Mouse (Mus musculus) limb, embryonic 11.5 days (tissue): ENCODE measurements around the gene Gm3625. TPM values are rescaled to one million over a fixed set of nuclear protein-coding genes. Genes with fewer than 3 reads are reported as not detected.

ENCODE experiments used
- ATAC-seq: fragments of 200-750 bp; cut with Nextera tagmentation; 2 replicates; pipeline ENCODE4 v1.8.0; 2017; ENCODE audit warnings: low read depth; ENCODE audit not compliant: insufficient number of reproducible peaks, low FRiP score, low TSS enrichment
- DNase-seq: peaks from one replicate; pipeline ENCODE4 v3.0.0-alpha.2; 2015; ENCODE audit warnings: low spot score
- H3K27ac ChIP-seq: fragments of 300-500 bp; sonication (generic); replicated peaks from 2 replicates; pipeline ENCODE4 v1.5.1; 2014; ENCODE audit warnings: low read depth, mild to moderate bottlenecking, low read length
- H3K27me3 ChIP-seq: fragments of 300-500 bp; sonication (generic); 2 replicates; pipeline ENCODE4 v1.6.1; 2014; ENCODE audit warnings: mild to moderate bottlenecking, low read length, mixed read lengths; ENCODE audit not compliant: control insufficient read depth, insufficient read depth
- H3K36me3 ChIP-seq: fragments of 300-500 bp; sonication (generic); 2 replicates; pipeline ENCODE4 v1.6.1; 2014; ENCODE audit warnings: mild to moderate bottlenecking, low read length, moderate library complexity, mixed read lengths; ENCODE audit not compliant: control insufficient read depth, insufficient read depth
- H3K4me1 ChIP-seq: fragments of 300-500 bp; sonication (generic); 2 replicates; pipeline ENCODE4 v1.6.1; 2014; ENCODE audit warnings: low read length, mixed read lengths; ENCODE audit not compliant: control insufficient read depth, insufficient read depth
- H3K4me2 ChIP-seq: fragments of 300-500 bp; sonication (generic); 2 replicates; pipeline ENCODE4 v1.6.1; 2014; ENCODE audit warnings: low read depth, mild to moderate bottlenecking, moderate library complexity; ENCODE audit not compliant: severe bottlenecking
- H3K4me3 ChIP-seq: fragments of 300-500 bp; sonication (generic); 2 replicates; pipeline ENCODE4 v1.5.1; 2014; ENCODE audit warnings: low read depth, low read length
- H3K9ac ChIP-seq: fragments of 300-500 bp; sonication (generic); 2 replicates; pipeline ENCODE4 v1.6.1; 2014; ENCODE audit warnings: mild to moderate bottlenecking, low read length
- H3K9me3 ChIP-seq: fragments of 300-500 bp; sonication (generic); 2 replicates; pipeline ENCODE4 v1.6.1; 2016; ENCODE audit warnings: low read length; ENCODE audit not compliant: control insufficient read depth
- WGBS: fragments of 180-500 bp; shearing (Covaris S2); extraction: QIAGEN DNeasy Blood & Tissue Kit; methylation state at CpG from one replicate; pipeline ENCODE4 v1.1.7; 2014; 5-methylcytosine and 5-hydroxymethylcytosine counted together
- polyA plus RNA-seq: library from polyadenylated mRNA; unstranded; fragments of >200 nt; fragmentation: Nextera tagmentation; extraction: Ambion mirVana; gene quantifications from 2 replicates; pipeline ENCODE4 v1.2.1, GENCODE M21; 2014

Gene Gm3625
- polyA plus RNA-seq, 1 experiment from 2014 or later: not detected

DNA sequence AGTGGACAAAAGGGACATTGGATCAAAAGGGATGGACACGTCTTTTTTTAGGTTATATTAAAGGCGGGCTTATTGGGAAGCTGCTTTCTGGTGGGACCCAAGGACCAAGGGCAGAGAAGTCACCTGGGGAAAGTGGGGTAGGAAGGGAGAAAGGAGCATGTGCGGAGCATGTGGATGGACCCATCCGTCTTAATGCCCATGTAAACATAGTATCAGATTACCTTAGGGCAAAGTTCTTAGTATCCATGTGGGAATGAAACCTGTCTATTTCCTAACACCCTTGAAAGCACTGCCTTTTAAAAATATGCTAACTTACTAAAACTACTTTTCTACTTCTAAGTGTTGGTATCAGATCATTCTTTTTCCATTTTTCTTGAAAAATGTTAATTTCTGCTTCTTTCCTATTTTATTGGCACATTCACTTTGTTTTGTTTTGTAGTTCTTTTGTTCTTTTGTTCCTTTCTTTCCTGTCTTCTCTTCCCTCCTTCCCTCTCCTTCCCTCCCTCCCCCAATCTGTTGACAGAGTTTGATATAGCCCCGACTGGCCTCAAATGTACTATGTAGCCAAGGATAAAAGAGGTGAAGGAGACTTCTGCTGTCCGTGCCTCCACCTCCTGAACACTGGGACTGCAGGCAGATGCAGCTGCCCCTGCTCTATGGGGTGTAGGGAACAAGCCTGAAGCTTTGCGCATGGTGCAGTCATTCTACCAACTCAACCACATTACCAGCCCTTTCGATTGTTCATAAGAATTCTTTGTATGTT, 6.1 kb upstream of the Gm3625 start:
- ATAC-seq (no peak), DNase-seq (no peak)
- H3K4me2 ChIP-seq: no peak overlapping the region
- H3K4me3 ChIP-seq: no peak overlapping the region
- H3K4me1 ChIP-seq: no peaks in the 10 kb centered on the region
- no peaks in the 10 kb centered on the region for H3K27me3 ChIP-seq
- 59% methylated on average over 8 of the region's 8 CpGs for WGBS
- no peak overlapping the region for H3K27ac ChIP-seq
- H3K36me3 ChIP-seq: no peaks in the 10 kb centered on the region
- no peaks in the 10 kb centered on the region for H3K9me3 ChIP-seq
- no peak overlapping the region for H3K9ac ChIP-seq

DNA sequence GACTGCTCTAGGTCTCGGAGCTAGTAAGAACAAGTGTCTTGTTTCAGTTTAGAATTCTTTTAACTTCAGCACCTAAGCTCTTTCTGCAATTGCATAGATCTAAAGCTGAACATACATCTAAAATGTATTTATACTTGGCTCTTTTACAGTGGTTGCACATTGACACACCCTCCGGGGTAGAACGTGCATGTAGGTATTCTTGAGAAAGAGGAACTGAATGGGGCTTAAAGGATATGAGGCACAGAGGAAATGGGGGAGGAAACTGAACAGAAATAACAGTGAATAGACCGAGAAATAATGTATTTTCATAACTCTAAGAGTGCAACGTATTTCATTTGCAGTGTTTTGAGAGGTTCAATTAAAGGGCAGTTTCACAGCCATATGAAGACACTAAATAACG, 2.3 kb upstream of the Gm3625 start:
- H3K36me3 ChIP-seq: no peaks in the 10 kb centered on the region
- H3K4me1 ChIP-seq: no peaks in the 10 kb centered on the region
- no peaks in the 10 kb centered on the region for H3K27me3 ChIP-seq
- H3K4me2 ChIP-seq: no peak overlapping the region
- no peaks in the 10 kb centered on the region for H3K9me3 ChIP-seq
- no peak for DNase-seq
- WGBS: 91% methylated on average over 6 of the region's 6 CpGs
- no peak overlapping the region for H3K4me3 ChIP-seq
- no peak for ATAC-seq
- no peak overlapping the region for H3K9ac ChIP-seq
- no peak overlapping the region for H3K27ac ChIP-seq

DNA sequence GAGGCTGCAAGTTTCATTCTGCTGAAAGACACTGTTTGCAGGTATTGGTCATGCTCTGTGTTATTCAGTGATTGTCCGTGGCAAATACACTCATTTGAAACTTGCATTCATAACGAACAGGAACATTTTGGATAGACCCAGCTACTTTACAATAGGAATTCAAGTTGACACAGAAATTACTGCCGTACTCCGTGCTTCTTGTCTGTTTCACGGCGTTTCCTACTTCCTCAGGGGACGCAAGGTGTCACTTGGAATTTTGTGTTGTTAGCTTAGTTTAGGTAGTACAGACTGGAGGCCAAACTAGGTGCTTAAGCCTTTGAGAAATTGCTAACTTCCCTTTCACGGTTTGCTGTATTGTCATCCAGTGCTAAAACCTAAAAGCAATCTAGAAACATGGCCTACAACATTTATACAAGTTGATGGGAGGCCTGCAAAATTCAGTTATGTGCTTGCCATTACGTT, 1.2 kb upstream of the Gm3625 start:
- H3K9me3 ChIP-seq: no peaks in the 10 kb centered on the region
- DNase-seq (no peak), ATAC-seq (no peak)
- no peak overlapping the region; the same call in 1 of the 2 replicates for H3K9ac ChIP-seq
- no peaks in the 10 kb centered on the region for H3K4me1 ChIP-seq
- no peaks in the 10 kb centered on the region for H3K36me3 ChIP-seq
- peak overlapping the region; percentile 70 for H3K4me3 ChIP-seq
- no peak overlapping the region for H3K27ac ChIP-seq
- WGBS: 70% methylated on average over 9 of the region's 9 CpGs
- H3K4me2 ChIP-seq: peak overlapping the region; percentile 83
- no peaks in the 10 kb centered on the region for H3K27me3 ChIP-seq

DNA sequence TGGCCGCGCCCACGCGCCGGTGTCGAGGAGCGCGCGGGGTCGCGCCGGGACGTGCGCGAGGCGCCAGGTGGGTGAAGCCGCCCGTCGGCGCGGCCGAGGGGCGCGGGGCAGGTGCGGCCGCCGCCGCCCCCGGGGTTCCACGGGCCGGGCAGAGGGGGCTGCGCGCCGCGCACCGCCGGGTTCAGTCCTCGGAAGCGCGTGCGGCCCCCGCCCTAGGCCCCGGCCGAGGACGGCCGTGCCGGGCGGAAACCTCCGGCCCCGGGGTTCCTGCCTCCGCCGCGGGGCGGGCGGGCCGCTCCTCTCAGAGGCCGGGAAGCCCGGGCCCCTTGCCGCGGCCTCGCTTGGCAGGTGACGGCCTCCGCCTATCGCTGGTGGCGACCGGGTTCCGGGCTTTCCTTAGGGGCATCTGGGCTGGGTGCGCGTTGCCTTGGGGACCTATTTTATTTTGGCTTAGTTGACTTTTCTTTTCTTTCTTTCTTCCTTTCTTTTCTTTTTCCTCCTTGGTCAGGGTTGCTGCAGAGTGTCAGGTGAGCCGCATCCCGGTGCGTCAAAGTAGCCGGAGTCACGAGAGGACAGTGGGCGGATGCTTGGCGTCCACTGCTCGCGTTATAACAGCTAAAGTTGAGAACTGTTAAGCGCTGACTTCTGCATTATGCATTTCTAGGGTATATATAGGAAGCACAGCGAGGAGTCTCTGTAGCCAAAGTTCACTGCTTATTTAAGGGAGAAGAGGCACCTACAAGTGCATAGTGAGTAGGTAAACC, 621 bp upstream of the Gm3625 start:
- WGBS: under 1% methylated on average over 57 of the region's 80 CpGs
- Histone ChIP-seq H3K9me3 (no peaks in the 10 kb centered on the region), H3K36me3 (no peaks in the 10 kb centered on the region), H3K4me2 (peak overlapping the region; percentile 83), H3K4me3 (peak overlapping the region; percentile 70), H3K27me3 (no peaks in the 10 kb centered on the region), H3K27ac (no peak overlapping the region; the same call in 1 of the 2 replicates), H3K9ac (peak overlapping the region; percentile 78), H3K4me1 (no peaks in the 10 kb centered on the region)
- DNase-seq (peak; percentile 52), ATAC-seq (peak; percentile 74)

DNA sequence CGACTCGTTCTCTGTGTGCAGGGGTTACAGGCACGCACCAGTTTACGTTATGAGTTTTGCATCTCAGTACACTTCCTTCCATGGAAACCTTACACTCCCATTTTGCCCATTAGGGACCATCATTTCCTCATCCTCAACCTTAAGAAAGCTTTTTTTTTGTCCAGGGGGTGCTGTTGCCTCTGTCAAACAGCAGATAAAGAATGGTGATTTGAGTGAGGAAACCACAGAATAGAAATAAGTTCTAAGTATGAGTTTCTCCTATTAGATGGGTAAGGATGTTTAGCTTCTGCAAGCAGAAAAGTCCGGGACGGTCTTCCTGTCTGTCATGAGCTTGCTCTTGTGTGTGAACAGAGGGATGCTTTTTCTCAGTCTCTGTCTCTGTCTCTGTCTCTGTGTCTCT, 702 bp downstream of the Gm3625 start:
- 70% methylated on average over 6 of the region's 6 CpGs for WGBS
- peak overlapping the region; percentile 83; the same call in 1 of the 2 replicates for H3K4me2 ChIP-seq
- H3K9me3 ChIP-seq: no peaks in the 10 kb centered on the region
- peak overlapping the region; percentile 78 for H3K9ac ChIP-seq
- H3K36me3 ChIP-seq: no peaks in the 10 kb centered on the region
- H3K27me3 ChIP-seq: no peaks in the 10 kb centered on the region
- H3K27ac ChIP-seq: no peak overlapping the region
- no peaks in the 10 kb centered on the region for H3K4me1 ChIP-seq
- no peak for DNase-seq
- peak overlapping the region; percentile 70; the same call in 1 of the 2 replicates for H3K4me3 ChIP-seq
- ATAC-seq: no peak

DNA sequence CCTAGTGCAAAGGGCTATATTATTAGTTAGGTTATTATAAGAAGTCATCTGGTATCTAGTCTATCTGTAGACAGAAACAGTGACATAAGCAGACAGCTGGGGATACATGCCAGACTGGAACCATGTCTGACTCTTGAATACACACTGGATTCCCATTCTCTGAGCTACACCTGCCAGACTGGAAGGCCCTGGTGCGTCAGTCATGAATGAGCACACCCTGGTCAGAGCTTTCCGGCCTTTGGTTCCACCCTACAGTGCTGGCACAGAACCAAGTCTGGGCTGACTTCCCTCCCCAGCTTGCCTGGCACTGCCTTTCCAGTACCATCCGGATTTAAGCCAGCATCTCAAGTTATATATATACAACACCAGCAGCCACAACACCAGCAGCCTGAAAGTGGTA, 4.1 kb downstream of the Gm3625 start:
- no peak for DNase-seq
- ATAC-seq: no peak
- Histone ChIP-seq H3K4me3 (no peak overlapping the region), H3K4me2 (no peak overlapping the region), H3K4me1 (no peaks in the 10 kb centered on the region), H3K27ac (no peak overlapping the region), H3K36me3 (no peaks in the 10 kb centered on the region), H3K9ac (no peak overlapping the region), H3K27me3 (no peaks in the 10 kb centered on the region), H3K9me3 (no peaks in the 10 kb centered on the region)
- 86% methylated on average over 3 of the region's 3 CpGs for WGBS

DNA sequence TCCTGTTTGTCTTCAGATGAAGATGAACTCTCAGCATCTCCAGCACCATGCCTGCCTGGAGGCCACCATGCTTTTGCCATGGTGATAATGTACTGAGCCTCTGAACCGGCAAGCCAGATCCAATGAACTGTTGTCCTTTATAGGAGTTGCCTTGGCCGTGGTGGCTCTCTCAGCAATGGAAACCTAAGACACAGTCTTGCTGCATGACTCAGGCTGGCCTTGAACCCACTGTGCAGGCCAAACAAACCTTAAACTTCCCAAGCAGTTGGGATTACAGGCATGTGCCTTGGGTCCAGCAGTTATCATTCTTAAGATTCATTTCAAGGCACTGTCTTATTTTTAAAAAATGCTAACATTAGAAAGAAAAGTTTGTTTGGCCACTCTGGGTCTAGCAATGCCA, 4.9 kb downstream of the Gm3625 start:
- 75% methylated on average over 2 of the region's 2 CpGs for WGBS
- H3K4me2 ChIP-seq: no peak overlapping the region
- no peak overlapping the region for H3K27ac ChIP-seq
- ATAC-seq (no peak), DNase-seq (no peak)
- no peaks in the 10 kb centered on the region for H3K9me3 ChIP-seq
- no peaks in the 10 kb centered on the region for H3K27me3 ChIP-seq
- no peaks in the 10 kb centered on the region for H3K36me3 ChIP-seq
- no peak overlapping the region for H3K4me3 ChIP-seq
- H3K9ac ChIP-seq: no peak overlapping the region
- no peaks in the 10 kb centered on the region for H3K4me1 ChIP-seq

DNA sequence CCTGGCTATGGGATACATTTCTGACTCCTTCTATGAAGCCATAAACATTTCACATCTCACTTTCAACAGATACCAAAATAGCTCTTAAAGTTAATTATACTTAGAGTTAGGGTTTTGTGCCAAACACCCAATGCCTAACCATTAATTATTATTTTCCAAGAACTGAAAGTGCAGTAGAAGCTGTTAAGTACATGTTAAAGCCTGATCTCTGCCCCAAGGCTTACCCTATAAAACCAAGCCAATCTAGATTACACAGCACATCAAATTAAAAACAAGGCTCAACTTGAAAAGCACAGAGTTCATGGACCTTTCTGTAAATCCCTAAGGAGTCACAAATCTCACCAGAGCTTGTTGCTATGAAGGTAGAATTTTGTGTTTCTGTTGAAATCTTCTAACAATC, 10.4 kb downstream of the Gm3625 start:
- Histone ChIP-seq H3K4me1 (no peaks in the 10 kb centered on the region), H3K27me3 (no peaks in the 10 kb centered on the region), H3K4me3 (no peak overlapping the region), H3K9me3 (no peaks in the 10 kb centered on the region), H3K36me3 (no peaks in the 10 kb centered on the region), H3K9ac (no peak overlapping the region), H3K4me2 (no peak overlapping the region), H3K27ac (no peak overlapping the region)
- ATAC-seq: no peak
- DNase-seq: no peak
